ENCODE assay signal across 7 mouse cellular contexts in genomic region chr6:124863125-124863657, GRCm38 (mm10). TPM values are rescaled to one million over a fixed set of nuclear protein-coding genes. Genes with fewer than 3 reads are reported as not detected.
DNase-seq lines count a peak whose midpoint lies in the region; ATAC-seq and TF ChIP-seq lines count a peak whose summit lies in the region.

No protein-coding gene starts in this region.

- H3K27me3 ChIP-seq in lung, embryonic 15.5 days: peaks cover 77% of the 10 kb centered on the region
- no peaks in the 10 kb centered on the region for H3K27me3 ChIP-seq in hindbrain, embryonic 15.5 days
- peaks cover 75% of the 10 kb centered on the region for H3K27me3 ChIP-seq in myocyte (ENCODE audit: control insufficient read depth, insufficient read depth, insufficient read length)

- H3K36me3 ChIP-seq in lung, embryonic 15.5 days: no peaks in the 10 kb centered on the region
- no peaks in the 10 kb centered on the region for H3K36me3 ChIP-seq in hindbrain, embryonic 15.5 days
- H3K36me3 ChIP-seq in myocyte (ENCODE audit: control insufficient read depth, insufficient read depth): no peaks in the 10 kb centered on the region

- no peaks in the 10 kb centered on the region for H3K79me2 ChIP-seq in myocyte (ENCODE audit: control insufficient read depth, insufficient read depth)

- no peaks in the 10 kb centered on the region for H3K9me3 ChIP-seq in lung, embryonic 15.5 days
- H3K9me3 ChIP-seq in hindbrain, embryonic 15.5 days: no peaks in the 10 kb centered on the region

- no peak for DNase-seq in lung, postnatal 25 days (ENCODE audit: low spot score)
- peak; percentile 55 for DNase-seq in embryo, embryonic 10.5 days (ENCODE audit: low spot score)
- DNase-seq in urinary bladder, postnatal 14 days (ENCODE audit: low spot score): no peak
- DNase-seq in adrenal gland, postnatal 10 days: no peak

- TF ChIP-seq POLR2A in myocyte (IDR thresholded peaks at IDR 0.05; ENCODE audit: insufficient read length, low read depth): no peak

- 2% methylated on average over 15 of the region's 16 CpGs for WGBS in lung, embryonic 15.5 days
- WGBS in hindbrain, embryonic 15.5 days: 0% methylated on average over 14 of the region's 16 CpGs

- H3K27ac ChIP-seq in lung, embryonic 15.5 days: no peak overlapping the region
- peak overlapping the region; percentile 98 for H3K27ac ChIP-seq in hindbrain, embryonic 15.5 days (replicated peaks)

- H3ac ChIP-seq in myocyte (ENCODE audit: control insufficient read depth, insufficient read length): no peak overlapping the region

- peak overlapping the region; percentile 50 for H3K4me3 ChIP-seq in lung, embryonic 15.5 days
- peak overlapping the region; percentile 83 for H3K4me3 ChIP-seq in hindbrain, embryonic 15.5 days
- no peak overlapping the region for H3K4me3 ChIP-seq in myocyte

- peak overlapping the region; percentile 96 for H3K4me2 ChIP-seq in lung, embryonic 15.5 days
- peak overlapping the region; percentile 80 for H3K4me2 ChIP-seq in hindbrain, embryonic 15.5 days
- H3K4me2 ChIP-seq in myocyte (ENCODE audit: low read depth): peak overlapping the region; percentile 48

- H3K9ac ChIP-seq in lung, embryonic 15.5 days: peak overlapping the region; percentile 50
- H3K9ac ChIP-seq in hindbrain, embryonic 15.5 days: peak overlapping the region; percentile 84

- peak; percentile 5; the same call in 1 of the 2 replicates for ATAC-seq in lung, embryonic 15.5 days (ENCODE audit: borderline replicate concordance, extremely low read depth, low FRiP score, low TSS enrichment)
- peak; percentile 23; the same call in 1 of the 2 replicates for ATAC-seq in hindbrain, embryonic 15.5 days (ENCODE audit: low FRiP score, low read depth)

- peaks cover 28% of the 10 kb centered on the region for H3K4me1 ChIP-seq in lung, embryonic 15.5 days
- H3K4me1 ChIP-seq in hindbrain, embryonic 15.5 days (replicated peaks): peaks cover 72% of the 10 kb centered on the region

TF ChIP-seq in myocyte, 11 proteins besides CTCF, POLR2A, EP300 and RAD21:
- TF ChIP-seq MYOG (IDR thresholded peaks at IDR 0.05; ENCODE audit: control insufficient read depth in 1 of 3, insufficient read depth in 1 of 3, insufficient read length in 2 of 3, low read depth in 2 of 3): no peak
- TF ChIP-seq REST (IDR thresholded peaks at IDR 0.05; ENCODE audit: insufficient read depth, insufficient read length): no peak
- TF ChIP-seq MAX (IDR thresholded peaks at IDR 0.05; ENCODE audit: low read depth): no peak
- no peak for TF ChIP-seq MYOD1 (IDR thresholded peaks at IDR 0.05; ENCODE audit: control insufficient read depth in 1 of 3, insufficient read length in 2 of 3, low read depth in 2 of 3)
- TF ChIP-seq TCF3 (IDR thresholded peaks at IDR 0.05; ENCODE audit: insufficient read length, low read depth): no peak
- no peak for TF ChIP-seq CEBPB (IDR thresholded peaks at IDR 0.05; ENCODE audit: insufficient read depth, poor library complexity, severe bottlenecking)
- TF ChIP-seq POLR2AphosphoS2 (IDR thresholded peaks at IDR 0.05; ENCODE audit: insufficient read length, low read depth): no peak
- no peak for TF ChIP-seq TCF12 (IDR thresholded peaks at IDR 0.05; ENCODE audit: insufficient read depth, poor library complexity, severe bottlenecking)
- TF ChIP-seq USF1 (IDR thresholded peaks at IDR 0.05; ENCODE audit: low read depth): no peak
- no peak for TF ChIP-seq E2F4 (IDR thresholded peaks at IDR 0.05; ENCODE audit: insufficient read depth)
- TF ChIP-seq SRF (IDR thresholded peaks at IDR 0.05; ENCODE audit: control insufficient read depth, insufficient read length, low read depth): no peak

RNA-seq across cellular contexts. Expression of gene Gpr162, which starts 0.6 kb away (rescaled TPM):
- polyA plus RNA-seq in lung, embryonic 15.5 days (2015; fragmentation: Nextera tagmentation; extraction: Ambion mirVana): 0.54 and 0.59 TPM in 2 replicates
- 33.9 and 37.5 TPM in 2 replicates for polyA plus RNA-seq in hindbrain, embryonic 15.5 days (2015; fragmentation: Nextera tagmentation; extraction: Ambion mirVana)
- 0.02 TPM for polyA plus RNA-seq in myocyte (2012; fragmentation: generic; extraction: Trizol)
- 1 to 10 TPM; 3.5 to 5.2 TPM for total RNA-seq in adrenal gland, postnatal 10 days (2021)

RNA-seq across cellular contexts. Expression of gene P3h3, which starts 5.6 kb away (rescaled TPM):
- polyA plus RNA-seq in lung, embryonic 15.5 days (2015; fragmentation: Nextera tagmentation; extraction: Ambion mirVana): 23.9 and 26.9 TPM in 2 replicates
- 17.1 and 18.7 TPM in 2 replicates for polyA plus RNA-seq in hindbrain, embryonic 15.5 days (2015; fragmentation: Nextera tagmentation; extraction: Ambion mirVana)
- polyA plus RNA-seq in myocyte (2012; fragmentation: generic; extraction: Trizol): 1.1 TPM
- 10 to 100 TPM; 26.6 to 29.6 TPM for total RNA-seq in adrenal gland, postnatal 10 days (2021)

RNA-seq across cellular contexts. Expression of gene Gnb3, which starts 23.1 kb away (rescaled TPM):
- 0.38 and 1.1 TPM in 2 replicates for polyA plus RNA-seq in lung, embryonic 15.5 days (2015; fragmentation: Nextera tagmentation; extraction: Ambion mirVana)
- polyA plus RNA-seq in hindbrain, embryonic 15.5 days (2015; fragmentation: Nextera tagmentation; extraction: Ambion mirVana): 0.83 and 3.3 TPM in 2 replicates
- 0.11 TPM for polyA plus RNA-seq in myocyte (2012; fragmentation: generic; extraction: Trizol)
- 1 to 10 TPM; 7.5 to 9.7 TPM for total RNA-seq in adrenal gland, postnatal 10 days (2021)

RNA-seq across cellular contexts. Expression of gene Cd4, which starts 24.8 kb away (rescaled TPM):
- polyA plus RNA-seq in lung, embryonic 15.5 days (2015; fragmentation: Nextera tagmentation; extraction: Ambion mirVana): 0.08 and 0.26 TPM in 2 replicates
- 0.14 and 0.32 TPM in 2 replicates for polyA plus RNA-seq in hindbrain, embryonic 15.5 days (2015; fragmentation: Nextera tagmentation; extraction: Ambion mirVana)
- polyA plus RNA-seq in myocyte (2012; fragmentation: generic; extraction: Trizol): not detected
- total RNA-seq in adrenal gland, postnatal 10 days (2021): 1 to 10 TPM; 3.8 to 4.0 TPM

RNA-seq across cellular contexts. Expression of gene Cdca3, which starts 33.8 kb away (rescaled TPM):
- 188 and 197 TPM in 2 replicates for polyA plus RNA-seq in lung, embryonic 15.5 days (2015; fragmentation: Nextera tagmentation; extraction: Ambion mirVana)
- 35.3 and 44.0 TPM in 2 replicates for polyA plus RNA-seq in hindbrain, embryonic 15.5 days (2015; fragmentation: Nextera tagmentation; extraction: Ambion mirVana)
- polyA plus RNA-seq in myocyte (2012; fragmentation: generic; extraction: Trizol): 28.8 TPM
- 10 to 100 TPM; 26.3 to 28.8 TPM for total RNA-seq in adrenal gland, postnatal 10 days (2021)

Comparison
In these comparisons a context has a peak if more than half of its experiments do, and no peak if none do; other contexts are left out.
1. RNA of gene Gpr162, which starts 0.6 kb away (polyA plus RNA-seq): 33.9 to 37.5 TPM in hindbrain, embryonic 15.5 days; 0.54 to 0.59 TPM in lung, embryonic 15.5 days and 0.02 TPM in myocyte (single experiment); every median in the first group is over 10 times any median in the second.
2. Peak in every context shown above with its lines, with median percentiles within 50 percentile points of each other: H3K4me2 ChIP-seq.